Comparison of ENCODE assay signal across 28 mouse cellular contexts in the genomic region with DNA sequence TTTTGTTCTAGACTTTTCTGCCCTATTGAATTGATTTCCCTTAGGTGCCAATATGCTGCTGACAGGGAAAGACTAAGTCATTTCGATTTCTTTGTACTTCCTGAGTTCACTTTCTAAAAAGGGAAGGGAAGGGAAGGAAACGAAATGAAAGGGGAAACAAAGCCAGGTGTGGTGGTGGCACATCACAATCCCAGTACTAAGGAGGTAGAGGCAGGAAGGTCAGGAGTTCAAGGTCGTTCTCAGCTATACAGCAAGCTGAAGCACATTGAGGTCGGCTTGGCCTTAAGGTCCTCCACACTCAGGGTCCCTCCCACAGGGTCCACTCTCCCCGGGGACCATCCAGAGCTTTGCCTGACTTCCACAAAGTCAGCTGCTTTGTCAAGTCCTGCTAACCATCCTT. TPM values are rescaled to one million over a fixed set of nuclear protein-coding genes. Genes with fewer than 3 reads are reported as not detected.
DNase-seq lines count a peak whose midpoint lies in the region; ATAC-seq and TF ChIP-seq lines count a peak whose summit lies in the region.
"Had no signal": no experiment of that assay in that cellular context is flagged by ENCODE, and none has a peak within 500 bp of the region (broad histone marks: within the 10 kb centered on the region; RNA-seq: fewer than 3 reads in every experiment).

No protein-coding gene starts in this region.

- 0 out of 2 replicates have a peak, but pooled peaks have one; percentile 23 for TF ChIP-seq EP300 in ES-Bruce4 (IDR thresholded peaks at IDR 0.05; ENCODE audit: insufficient read depth, low read depth, low read length)

- DNase-seq in midbrain, postnatal 0 days (ENCODE audit: low spot score) = no peak
- no peak for DNase-seq in midbrain, embryonic 14.5 days
- peak; percentile 73 for DNase-seq in R1 (ENCODE audit: low read depth, low spot score)
- no peak for DNase-seq in right cerebral cortex, adult 18-20 months
- DNase-seq in gastrocnemius, postnatal 36 days = no peak
- DNase-seq: adrenal gland, postnatal 10 days; adrenal gland, postnatal 36 days; cerebellum, adult 18-20 months; cerebellum, adult 9-10 months; cerebellum, postnatal 14 days; gastrocnemius, postnatal 25 days; heart, adult 2 months; heart, postnatal 14 days; heart, postnatal 4 days had no signal

- no peak for TF ChIP-seq POLR2A in ES-Bruce4 (IDR thresholded peaks at IDR 0.05; ENCODE audit: insufficient read depth, low read length)

- H3K36me3 ChIP-seq in megakaryocyte, embryonic 14.5 days (replicated peaks; ENCODE audit: low read length) = peaks cover 4% of the 10 kb centered on the region
- H3K36me3 ChIP-seq in midbrain, postnatal 0 days (ENCODE audit: insufficient read depth, low read length) = no peaks in the 10 kb centered on the region
- H3K36me3 ChIP-seq in midbrain, embryonic 14.5 days (ENCODE audit: control insufficient read depth, insufficient read depth, low read length) = no peaks in the 10 kb centered on the region
- H3K36me3 ChIP-seq in ES-Bruce4 (ENCODE audit: control insufficient read depth, insufficient read depth, low read length, poor library complexity, severe bottlenecking) = no peaks in the 10 kb centered on the region
- H3K36me3 ChIP-seq: embryonic facial prominence, embryonic 12.5 days; embryonic facial prominence, embryonic 15.5 days; heart, embryonic 10.5 days; heart, embryonic 13.5 days had no signal

- H3K27me3 ChIP-seq in megakaryocyte, embryonic 14.5 days (replicated peaks) = peaks cover 33% of the 10 kb centered on the region
- no peaks in the 10 kb centered on the region for H3K27me3 ChIP-seq in midbrain, postnatal 0 days (ENCODE audit: insufficient read depth, low read length)
- H3K27me3 ChIP-seq in midbrain, embryonic 14.5 days (ENCODE audit: control insufficient read depth, insufficient read depth, low read length) = no peaks in the 10 kb centered on the region
- H3K27me3 ChIP-seq in ES-Bruce4 (ENCODE audit: control insufficient read depth, insufficient read depth, low read length, poor library complexity, severe bottlenecking) = no peaks in the 10 kb centered on the region
- H3K27me3 ChIP-seq: embryonic facial prominence, embryonic 12.5 days; embryonic facial prominence, embryonic 15.5 days had no signal

- intact Hi-C loops in gastrocnemius, postnatal 36 days (cut with DNase I) = loop anchor here (5.0 kb wide), 1 partner anchor 41 kb away; no protein-coding TSS in a partner anchor

- H3K4me2 ChIP-seq in midbrain, postnatal 0 days (ENCODE audit: low read depth, low read length, poor library complexity, severe bottlenecking) = peak overlapping the region; percentile 54; the same call in 1 of the 2 replicates
- no peak overlapping the region for H3K4me2 ChIP-seq in midbrain, embryonic 14.5 days (ENCODE audit: low read length)
- H3K4me2 ChIP-seq: embryonic facial prominence, embryonic 12.5 days; embryonic facial prominence, embryonic 15.5 days; heart, embryonic 13.5 days had no signal

- H3K9ac ChIP-seq in midbrain, postnatal 0 days (replicated peaks; ENCODE audit: low read length, poor library complexity, severe bottlenecking) = no peak overlapping the region
- H3K9ac ChIP-seq in midbrain, embryonic 14.5 days (replicated peaks; ENCODE audit: low read length) = no peak overlapping the region
- no peak overlapping the region for H3K9ac ChIP-seq in ES-Bruce4 (ENCODE audit: low read depth, poor library complexity, severe bottlenecking)
- H3K9ac ChIP-seq: embryonic facial prominence, embryonic 12.5 days; embryonic facial prominence, embryonic 15.5 days; heart, embryonic 13.5 days; hindbrain, embryonic 14.5 days had no signal

- H3K27ac ChIP-seq in midbrain, postnatal 0 days (ENCODE audit: low read depth, low read length) = no peak overlapping the region
- H3K27ac ChIP-seq in midbrain, embryonic 14.5 days (replicated peaks; ENCODE audit: low read depth, low read length) = no peak overlapping the region
- H3K27ac ChIP-seq in ES-Bruce4 (ENCODE audit: insufficient read depth, low read length) = no peak overlapping the region
- H3K27ac ChIP-seq: embryonic facial prominence, embryonic 12.5 days; embryonic facial prominence, embryonic 15.5 days; heart, adult 2 months; heart, embryonic 10.5 days; heart, embryonic 13.5 days; hindbrain, embryonic 14.5 days; hindbrain, postnatal 0 days had no signal

- no peak for ATAC-seq in megakaryocyte, adult 5-6 weeks (ENCODE audit: poor library complexity, severe bottlenecking)
- ATAC-seq in midbrain, postnatal 0 days (ENCODE audit: low FRiP score) = no peak
- no peak for ATAC-seq in midbrain, embryonic 14.5 days (ENCODE audit: low FRiP score, low TSS enrichment)
- ATAC-seq: CD4-positive, CD25-positive, alpha-beta regulatory T cell, adult 4 months; forebrain, embryonic 14.5 days; hindbrain, postnatal 0 days had no signal

- peaks cover 18% of the 10 kb centered on the region for H3K9me3 ChIP-seq in megakaryocyte, embryonic 14.5 days
- H3K9me3 ChIP-seq in midbrain, postnatal 0 days (ENCODE audit: low read length) = no peaks in the 10 kb centered on the region
- no peaks in the 10 kb centered on the region for H3K9me3 ChIP-seq in midbrain, embryonic 14.5 days (ENCODE audit: control insufficient read depth, low read length)
- H3K9me3 ChIP-seq in ES-Bruce4 (replicated peaks; ENCODE audit: control insufficient read depth, insufficient read depth, low read length, poor library complexity, severe bottlenecking) = no peaks in the 10 kb centered on the region; the same call in 1 of the 2 replicates
- H3K9me3 ChIP-seq: embryonic facial prominence, embryonic 12.5 days; embryonic facial prominence, embryonic 15.5 days; heart, embryonic 10.5 days; heart, embryonic 13.5 days had no signal

- H3K4me3 ChIP-seq in megakaryocyte, embryonic 14.5 days (replicated peaks) = peak overlapping the region; percentile 69
- H3K4me3 ChIP-seq in midbrain, postnatal 0 days (ENCODE audit: low read depth, low read length) = no peak overlapping the region
- no peak overlapping the region for H3K4me3 ChIP-seq in midbrain, embryonic 14.5 days (replicated peaks; ENCODE audit: low read depth, low read length)
- no peak overlapping the region for H3K4me3 ChIP-seq in ES-Bruce4 (ENCODE audit: low read depth, low read length)
- H3K4me3 ChIP-seq: embryonic facial prominence, embryonic 15.5 days; heart, adult 2 months; heart, embryonic 10.5 days; heart, embryonic 13.5 days had no signal

- no peak for TF ChIP-seq CTCF in midbrain, postnatal 0 days (IDR thresholded peaks at IDR 0.05)
- TF ChIP-seq CTCF in ES-Bruce4 (IDR thresholded peaks at IDR 0.05; ENCODE audit: low read depth, low read length) = no peak

- 76% methylated on average over 5 of the region's 5 CpGs for WGBS in midbrain, postnatal 0 days
- WGBS in midbrain, embryonic 14.5 days = 85% methylated on average over 5 of the region's 5 CpGs

- peaks cover 35% of the 10 kb centered on the region for H3K4me1 ChIP-seq in megakaryocyte, embryonic 14.5 days
- no peaks in the 10 kb centered on the region for H3K4me1 ChIP-seq in midbrain, postnatal 0 days (ENCODE audit: insufficient read depth, low read length)
- H3K4me1 ChIP-seq in midbrain, embryonic 14.5 days (ENCODE audit: control insufficient read depth, insufficient read depth, low read length) = 0 out of 2 replicates have a peak, but pooled peaks cover 5% of the 10 kb centered on the region
- H3K4me1 ChIP-seq in ES-Bruce4 (ENCODE audit: control insufficient read depth, insufficient read depth, low read length) = peaks cover 13% of the 10 kb centered on the region

RNA-seq across cellular contexts. Expression of a gene that starts 17.9 kb away (rescaled TPM):
- polyA plus RNA-seq in megakaryocyte, embryonic 14.5 days (2012; ENCODE audit: insufficient read depth, low replicate concordance) = 0.22 TPM in 1 of 2 replicates, not detected in the other
- total RNA-seq in megakaryocyte, adult 5-6 weeks (2015) = not detected in 2 replicates
- not detected in 2 replicates for total RNA-seq in megakaryocyte, adult 5-6 weeks (2017)
- total RNA-seq in midbrain, postnatal 0 days (2014; rRNA removed) = 9.6 and 12.6 TPM in 2 replicates
- polyA plus RNA-seq in midbrain, postnatal 0 days (2015; fragmentation: Nextera tagmentation; extraction: Ambion mirVana) = 8.4 and 9.7 TPM in 2 replicates
- 1.5 and 1.9 TPM in 2 replicates for polyA plus RNA-seq in midbrain, embryonic 14.5 days (2014; fragmentation: Nextera tagmentation; extraction: Ambion mirVana)
- 0.93 and 1.3 TPM in 2 replicates for polyA plus RNA-seq in ES-Bruce4 (2011; ENCODE audit: insufficient read depth, insufficient read length, low read depth, missing spikeins)
- under 1 TPM; 0.69 to 0.84 TPM for total RNA-seq in gastrocnemius, postnatal 36 days (2021)
- total RNA-seq: adrenal gland, adult 18-20 months; granulocyte monocyte progenitor cell, adult 5-6 weeks; MEL had no signal
- polyA plus RNA-seq: CD4-positive, CD25-positive, alpha-beta regulatory T cell, adult 4 months had no signal

RNA-seq across cellular contexts. Expression of a gene that starts 34.2 kb away (rescaled TPM):
- polyA plus RNA-seq in megakaryocyte, embryonic 14.5 days (2012; ENCODE audit: insufficient read depth, low replicate concordance) = 17.8 and 28.5 TPM in 2 replicates
- total RNA-seq in megakaryocyte, adult 5-6 weeks (2015) = 255 and 299 TPM in 2 replicates
- 203 and 252 TPM in 2 replicates for total RNA-seq in megakaryocyte, adult 5-6 weeks (2017)
- total RNA-seq in midbrain, postnatal 0 days (2014; rRNA removed) = 283 and 376 TPM in 2 replicates
- polyA plus RNA-seq in midbrain, postnatal 0 days (2015; fragmentation: Nextera tagmentation; extraction: Ambion mirVana) = 552 and 640 TPM in 2 replicates
- polyA plus RNA-seq in midbrain, embryonic 14.5 days (2014; fragmentation: Nextera tagmentation; extraction: Ambion mirVana) = 486 and 550 TPM in 2 replicates
- polyA plus RNA-seq in ES-Bruce4 (2011; ENCODE audit: insufficient read depth, insufficient read length, low read depth, missing spikeins) = 315 and 323 TPM in 2 replicates
- total RNA-seq in gastrocnemius, postnatal 36 days (2021) = 100 to 1,000 TPM; 123 to 146 TPM

Comparison
In these comparisons a context has a peak if more than half of its experiments do, and no peak if none do; other contexts are left out.
1. RNA of a gene that starts 34.2 kb away (polyA plus RNA-seq): 552 to 640 TPM in midbrain, postnatal 0 days, 486 to 550 TPM in midbrain, embryonic 14.5 days and 315 to 323 TPM in ES-Bruce4; 17.8 to 28.5 TPM in megakaryocyte, embryonic 14.5 days; every median in the first group is over 10 times any median in the second.